Mouse (Mus musculus) T-cell, adult 2 months (primary cell): Measurements from ENCODE around the gene Lta.

Source experiments
- DNase-seq: peaks from one replicate; pipeline ENCODE4 v3.0.0; 2022; ENCODE audit warnings: low spot score

The Lta gene

GRCm38 (mm10) chr17:35204494-35205379, at the start of gene Lta:
Lta (minus strand) TSS chr17:35205351.
- DNase-seq, result peak; percentile 85

DNA sequence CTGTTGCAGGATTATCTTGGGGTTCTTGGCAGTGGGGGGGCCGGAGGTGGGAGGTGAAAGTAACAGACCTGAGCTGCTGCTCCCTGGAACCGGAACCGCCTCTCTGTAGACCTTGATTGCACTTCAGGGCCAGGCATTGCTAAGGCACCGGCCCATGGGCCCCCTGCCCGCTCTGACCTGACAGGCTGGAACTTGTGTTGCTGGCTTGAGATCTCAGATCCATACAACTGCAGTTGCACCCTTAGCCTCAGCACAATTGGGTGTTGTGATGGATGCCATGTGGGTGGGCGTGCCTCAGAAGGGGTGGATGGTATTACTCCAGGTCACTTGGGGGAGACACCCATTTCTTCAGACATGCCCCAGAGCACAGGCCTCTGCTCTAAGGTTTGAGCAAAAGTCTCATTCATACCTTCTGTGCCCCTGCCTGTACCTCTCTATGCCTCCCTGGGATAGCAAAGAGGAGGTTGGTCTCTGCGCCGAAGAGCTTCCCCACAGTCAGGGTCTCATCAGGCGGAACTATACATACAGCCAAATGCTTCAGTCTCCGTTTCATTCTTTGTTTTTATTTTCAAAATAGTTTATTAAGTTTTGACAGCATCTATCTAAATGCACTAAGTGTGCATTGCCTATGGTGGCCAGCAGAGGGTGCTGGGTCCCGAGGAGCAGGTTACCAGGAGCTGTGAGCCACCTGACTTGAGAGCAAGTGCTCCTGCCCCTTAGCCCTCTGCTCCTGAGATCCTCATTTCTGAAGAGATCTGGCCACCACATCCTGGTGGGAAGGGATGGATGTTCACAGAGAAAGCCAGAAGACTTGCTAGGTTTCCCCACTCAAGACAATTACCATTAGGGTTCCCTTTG, 49.3 kb upstream of the Lta start:
- DNase-seq, result peak; percentile 76

GRCm38 (mm10) chr17:35253293-35254093, 48.3 kb upstream of the Lta start:
- DNase-seq, result no peak

- DNase-seq, result no peak
Measured at GRCm38 (mm10) chr17:35252619-35253292, 47.6 kb upstream of the Lta start.

GRCm38 (mm10) chr17:35251981-35252380, 46.8 kb upstream of the Lta start:
- DNase-seq, result no peak

GRCm38 (mm10) chr17:35251162-35251719, 46.1 kb upstream of the Lta start:
- DNase-seq, result no peak

DNA sequence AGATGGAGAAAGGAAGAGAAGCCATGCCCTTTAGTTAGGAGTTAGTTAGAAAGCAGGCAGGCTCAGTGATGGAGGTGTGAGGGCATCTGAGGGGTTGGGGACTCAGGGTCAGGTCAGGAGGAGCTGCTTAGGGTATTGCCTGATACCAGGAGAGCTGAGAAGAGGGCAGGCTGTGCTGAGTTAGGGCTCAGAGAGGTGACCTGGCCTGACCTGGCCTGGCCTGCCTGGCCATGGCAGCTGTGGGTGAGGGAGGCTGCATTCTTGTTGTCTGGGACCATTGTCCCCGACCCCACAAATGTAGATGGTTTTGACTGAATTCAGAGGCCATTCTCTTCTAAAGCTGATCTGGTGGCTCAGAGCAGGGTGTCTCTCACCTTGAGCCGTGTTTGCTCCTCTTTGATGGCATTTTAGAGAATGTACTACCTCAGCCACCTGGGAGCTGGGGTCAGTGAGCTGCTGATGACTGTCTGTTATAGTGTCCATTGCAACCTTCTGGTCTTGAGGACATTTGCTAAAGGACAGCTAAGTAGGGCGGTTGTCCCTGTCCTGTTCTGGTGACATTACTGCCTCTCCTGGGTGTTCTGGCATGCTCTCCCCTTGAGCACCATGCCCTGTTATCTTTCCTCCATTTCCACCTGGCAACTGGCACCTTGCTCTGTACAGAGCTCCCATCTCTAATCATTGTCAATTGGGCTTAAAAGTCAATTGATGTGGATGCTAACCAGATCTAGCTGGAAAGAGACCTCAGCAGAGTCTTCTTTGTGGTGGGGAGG, 45.4 kb upstream of the Lta start:
- no peak for DNase-seq

GRCm38 (mm10) chr17:35249451-35250197, 44.5 kb upstream of the Lta start:
- DNase-seq, result no peak

DNA sequence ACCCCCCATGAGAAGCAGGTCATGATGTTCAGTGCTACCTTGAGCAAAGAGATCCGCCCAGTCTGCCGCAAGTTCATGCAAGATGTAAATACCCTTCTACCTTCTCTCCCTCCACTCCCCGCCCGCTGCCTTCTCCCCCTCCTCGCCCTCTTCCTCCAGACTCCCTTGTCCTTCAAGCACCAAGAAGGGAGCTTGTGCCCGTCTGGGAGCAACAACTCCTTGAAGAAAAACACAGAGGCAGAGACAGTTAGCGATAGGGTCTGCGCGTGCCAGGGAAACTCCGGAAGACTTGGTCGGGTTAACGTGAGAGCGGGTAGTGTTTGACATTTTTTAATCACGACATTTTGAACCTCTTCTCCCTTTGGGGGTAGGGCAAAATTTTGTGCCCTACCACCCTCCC, 43.8 kb upstream of the Lta start:
- no peak for DNase-seq

DNA sequence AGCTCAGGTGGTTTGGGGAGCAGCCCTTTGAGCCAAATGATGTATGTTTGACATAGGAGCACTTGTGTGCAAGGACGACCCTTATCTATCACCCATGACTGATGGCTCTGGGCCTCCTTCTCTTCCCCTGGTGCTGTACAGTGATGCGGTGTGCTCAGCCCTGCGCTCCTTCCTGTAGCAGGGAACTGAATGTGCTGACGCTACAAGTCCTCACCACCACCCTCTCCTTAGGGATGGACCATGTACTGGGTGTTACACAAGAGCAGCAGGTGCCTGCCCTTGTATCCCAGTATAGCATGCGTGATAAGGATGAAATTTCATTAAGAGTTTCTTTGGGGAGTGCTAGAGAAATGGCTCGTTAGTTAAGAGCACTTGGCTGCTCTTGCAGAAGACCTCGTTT, 42.0 kb upstream of the Lta start:
- no peak for DNase-seq

DNA sequence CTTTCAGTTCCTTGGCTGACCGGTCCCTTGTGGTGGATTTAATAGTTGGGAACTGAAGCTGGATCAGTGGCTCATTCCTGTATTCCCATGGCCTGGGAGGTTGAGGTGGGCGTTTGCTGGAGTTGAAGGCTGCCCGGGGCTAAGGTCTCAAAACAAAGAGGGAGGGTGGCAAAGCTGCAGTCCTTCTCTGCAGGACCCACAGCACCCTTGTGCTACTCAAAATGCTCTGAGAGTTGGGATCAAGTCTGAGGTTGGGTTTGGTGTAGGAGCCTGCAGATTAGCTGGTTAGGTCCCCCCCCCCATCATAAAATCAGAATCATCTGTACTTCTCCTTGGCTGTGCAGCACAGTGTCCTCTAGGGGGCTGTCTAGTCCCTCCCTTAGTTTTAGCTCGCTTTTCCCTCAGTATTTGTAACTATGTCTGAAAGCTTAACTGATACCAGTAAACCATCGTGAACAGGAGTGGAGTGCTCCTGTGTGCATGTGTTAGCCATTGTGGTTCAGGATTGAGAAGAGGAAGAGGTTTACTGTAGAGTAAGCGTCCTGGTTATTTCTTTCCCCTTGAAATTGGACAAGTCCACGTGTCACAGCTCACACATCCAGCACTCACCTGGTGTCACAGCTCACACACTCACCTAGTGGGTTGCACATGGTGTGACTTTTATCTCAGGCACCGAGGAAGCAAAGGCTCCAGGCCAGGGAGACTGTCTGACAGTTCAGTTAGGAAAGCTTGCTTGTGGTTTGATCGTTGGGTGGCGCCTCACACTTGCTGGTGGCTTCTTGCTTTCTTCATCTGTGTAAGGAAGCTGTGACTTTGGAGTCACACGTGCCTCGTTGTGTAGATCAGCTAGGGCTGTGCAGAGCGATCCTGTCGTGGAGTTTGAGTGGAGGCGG, 40.8 kb upstream of the Lta start:
- peak; percentile 61 for DNase-seq

DNA sequence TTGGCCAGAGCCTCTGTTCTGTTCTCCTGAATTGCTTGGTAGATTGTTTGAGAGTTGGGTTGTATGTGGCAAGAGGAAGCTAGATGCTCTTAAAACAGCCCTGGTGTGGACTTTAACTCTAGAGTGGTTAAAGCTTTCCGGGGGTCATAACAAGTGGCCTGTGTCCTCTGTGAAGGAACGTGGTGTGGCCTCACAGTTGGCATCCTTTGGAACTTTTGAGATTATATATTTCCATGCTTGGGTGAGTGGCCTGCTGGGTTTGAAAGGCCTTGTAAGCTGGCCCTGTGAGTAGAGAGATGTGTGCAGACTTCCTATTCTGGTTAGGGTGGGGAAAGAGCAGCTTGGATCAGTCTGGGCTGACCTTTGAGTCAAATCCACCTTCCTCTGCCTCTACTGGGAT, 39.8 kb upstream of the Lta start:
- DNase-seq, result no peak

GRCm38 (mm10) chr17:35243086-35243485, 37.9 kb upstream of the Lta start:
- DNase-seq, result no peak

GRCm38 (mm10) chr17:35242015-35242941, 37.1 kb upstream of the Lta start:
- DNase-seq, result peak; percentile 70

- peak; percentile 98 for DNase-seq
Measured at GRCm38 (mm10) chr17:35241305-35242014, 36.3 kb upstream of the Lta start, which contains the start of gene Ddx39b. Ddx39b (plus strand) TSS chr17:35241746.

DNA sequence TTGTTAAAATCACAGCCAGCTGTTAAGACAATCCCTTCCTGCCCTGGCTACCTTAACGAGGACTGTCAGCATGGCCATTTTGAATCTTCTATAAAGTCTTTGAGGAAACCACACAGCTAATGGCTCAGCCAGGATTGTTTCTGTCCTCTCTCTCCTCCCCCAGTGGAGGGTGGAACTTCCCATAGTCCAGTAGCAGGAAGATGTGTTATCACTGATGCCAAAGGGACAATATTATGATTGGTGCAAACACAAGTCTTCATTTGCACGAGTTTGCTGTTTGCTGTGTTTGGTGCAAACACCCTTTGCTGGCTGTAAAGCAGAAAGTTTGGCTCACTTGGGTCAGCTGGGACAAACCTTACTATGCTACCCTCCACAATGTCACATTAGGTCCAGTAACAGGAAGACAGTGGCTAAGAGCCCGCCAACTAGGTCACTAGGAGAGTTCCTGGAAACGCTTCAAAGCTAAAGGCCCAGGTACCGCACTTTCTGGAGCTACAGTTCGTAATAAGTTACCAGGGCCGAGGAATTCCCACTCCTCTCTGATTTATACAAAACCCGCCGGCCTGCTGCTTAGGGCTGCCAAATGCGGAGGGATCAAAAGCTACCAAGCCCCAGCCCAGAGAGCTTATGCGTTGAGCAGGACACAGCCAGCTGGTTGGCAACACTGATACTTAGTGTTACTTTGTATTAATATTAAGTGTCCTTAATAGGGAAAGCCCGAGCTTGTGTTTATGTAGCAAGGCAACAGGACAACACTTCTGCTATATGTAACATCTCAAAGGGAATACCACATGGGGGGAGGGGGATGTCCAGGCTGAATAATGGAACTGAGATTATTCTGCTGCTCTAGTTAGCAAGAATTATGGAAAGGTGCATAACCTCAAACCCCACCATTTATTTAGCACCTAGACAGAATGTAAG, 35.5 kb upstream of the Lta start:
- no peak for DNase-seq
